Mouse (Mus musculus): ENCODE results near the gene Sys1.

Gene Sys1

GRCm38 (mm10) chr2:164456864-164457300 is at the start of gene Sys1:
Sys1 (plus strand) TSS chr2:164456964.
- DNase-seq (ENCODE audit: extremely low read depth, insufficient read length, low spot score): no peak

- peak; percentile 74 for DNase-seq (ENCODE audit: extremely low read depth, insufficient read length, low spot score)
These were observed 49.1 kb upstream of the Sys1 start for GRCm38 (mm10) chr2:164407708-164408107.

GRCm38 (mm10) chr2:164414167-164414566 is 42.6 kb upstream of the Sys1 start:
- no peak for DNase-seq (ENCODE audit: extremely low read depth, insufficient read length, low spot score)

- no peak for DNase-seq (ENCODE audit: extremely low read depth, insufficient read length, low spot score)
These were observed 42.2 kb upstream of the Sys1 start for GRCm38 (mm10) chr2:164414581-164414980.

GRCm38 (mm10) chr2:164417198-164417597 is 39.6 kb upstream of the Sys1 start:
- no peak for DNase-seq (ENCODE audit: extremely low read depth, insufficient read length, low spot score)

- DNase-seq (ENCODE audit: extremely low read depth, insufficient read length, low spot score): no peak
These were observed 38.4 kb upstream of the Sys1 start for GRCm38 (mm10) chr2:164418308-164418875.

- DNase-seq (ENCODE audit: extremely low read depth, insufficient read length, low spot score): no peak
These were observed 37.3 kb upstream of the Sys1 start for GRCm38 (mm10) chr2:164419489-164419888.

GRCm38 (mm10) chr2:164421306-164421705 is 35.5 kb upstream of the Sys1 start:
- no peak for DNase-seq (ENCODE audit: extremely low read depth, insufficient read length, low spot score)

- no peak for DNase-seq (ENCODE audit: extremely low read depth, insufficient read length, low spot score)
These were observed 34.8 kb upstream of the Sys1 start for GRCm38 (mm10) chr2:164421979-164422378.

- DNase-seq (ENCODE audit: extremely low read depth, insufficient read length, low spot score): no peak
These were observed 33.9 kb upstream of the Sys1 start for GRCm38 (mm10) chr2:164422675-164423393.

GRCm38 (mm10) chr2:164423464-164423863 is 33.3 kb upstream of the Sys1 start:
- peak; percentile 52 for DNase-seq (ENCODE audit: extremely low read depth, insufficient read length, low spot score)

GRCm38 (mm10) chr2:164424406-164424805 is 32.4 kb upstream of the Sys1 start:
- no peak for DNase-seq (ENCODE audit: extremely low read depth, insufficient read length, low spot score)

- no peak for DNase-seq (ENCODE audit: extremely low read depth, insufficient read length, low spot score)
These were observed 31.4 kb upstream of the Sys1 start for GRCm38 (mm10) chr2:164425401-164425800.

- DNase-seq (ENCODE audit: extremely low read depth, insufficient read length, low spot score): no peak
These were observed 30.6 kb upstream of the Sys1 start for GRCm38 (mm10) chr2:164426121-164426520.

GRCm38 (mm10) chr2:164426952-164427351 is 29.8 kb upstream of the Sys1 start:
- DNase-seq (ENCODE audit: extremely low read depth, insufficient read length, low spot score): no peak

- no peak for DNase-seq (ENCODE audit: extremely low read depth, insufficient read length, low spot score)
These were observed 28.3 kb upstream of the Sys1 start for GRCm38 (mm10) chr2:164428451-164428850.

GRCm38 (mm10) chr2:164429881-164430615 is 26.7 kb upstream of the Sys1 start:
- DNase-seq (ENCODE audit: extremely low read depth, insufficient read length, low spot score): no peak

GRCm38 (mm10) chr2:164430697-164431096 is 26.1 kb upstream of the Sys1 start:
- no peak for DNase-seq (ENCODE audit: extremely low read depth, insufficient read length, low spot score)

GRCm38 (mm10) chr2:164431676-164432465 is 24.9 kb upstream of the Sys1 start:
- peak; percentile 72 for DNase-seq (ENCODE audit: extremely low read depth, insufficient read length, low spot score)

GRCm38 (mm10) chr2:164432541-164433191 is 24.1 kb upstream of the Sys1 start:
- peak; percentile 97 for DNase-seq (ENCODE audit: extremely low read depth, insufficient read length, low spot score)
